Mouse (Mus musculus): ENCODE data around the gene Klf13. TPM values are rescaled to one million over a fixed set of nuclear protein-coding genes. Genes with fewer than 3 reads are reported as not detected.

Klf13 gene
- polyA plus RNA-seq, 1 experiment: 75.3 TPM

DNA sequence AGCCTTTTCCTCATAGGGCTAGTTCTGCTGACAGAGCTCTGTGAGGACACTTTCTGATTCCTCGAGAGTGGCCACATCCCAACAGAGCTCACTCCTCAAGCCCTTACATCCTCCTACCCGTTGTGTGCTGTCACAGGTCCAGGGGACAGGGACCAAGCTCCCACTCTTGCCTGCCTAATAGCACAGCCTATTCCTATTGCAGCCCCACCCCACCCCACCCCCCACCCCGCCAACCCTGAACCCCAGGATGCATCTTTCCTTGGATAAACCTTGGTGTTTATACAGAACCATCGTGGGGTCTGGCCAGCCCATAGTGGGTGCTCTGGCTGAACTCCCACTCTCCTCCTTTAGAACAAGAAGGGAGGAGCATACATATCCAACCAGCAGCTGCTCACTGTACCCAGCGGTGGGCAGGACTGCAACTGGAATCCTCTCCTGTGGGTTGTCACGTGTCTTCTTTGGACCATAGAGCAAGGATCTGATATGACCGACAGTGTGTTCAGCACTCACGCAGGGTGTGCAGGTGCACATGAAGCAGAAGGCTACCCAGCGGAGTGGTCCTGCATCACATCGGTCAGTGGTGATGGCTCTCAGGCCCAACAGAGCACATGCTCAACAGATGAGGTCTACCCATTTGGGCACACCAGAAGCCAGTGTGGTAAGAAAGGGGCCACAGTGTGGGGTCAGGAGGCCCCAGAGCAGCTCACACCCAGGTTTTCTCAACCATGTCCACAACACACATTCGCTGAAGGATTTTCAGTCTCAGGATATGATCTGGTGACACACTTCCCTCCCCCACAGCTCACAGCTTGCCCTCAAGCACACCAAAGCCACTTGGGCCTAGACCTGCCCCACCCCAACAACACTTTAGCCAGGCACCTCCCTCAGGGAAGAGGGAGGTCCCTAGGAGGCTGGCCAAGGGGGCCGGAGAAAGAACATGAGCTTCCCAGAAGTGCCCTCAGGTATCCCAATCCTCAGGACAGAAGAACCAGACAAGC, 19.6 kb downstream of the Klf13 start:
- TF ChIP-seq POLR2A (IDR thresholded peaks at IDR 0.05; ENCODE audit: borderline replicate concordance, low read depth, low read length) (no peak), CTCF (IDR thresholded peaks at IDR 0.05; ENCODE audit: low read depth, low read length) (no peak)
- peaks cover 66% of the 10 kb centered on the region for H3K4me1 ChIP-seq (ENCODE audit: control insufficient read depth, insufficient read depth, low read length)

DNA sequence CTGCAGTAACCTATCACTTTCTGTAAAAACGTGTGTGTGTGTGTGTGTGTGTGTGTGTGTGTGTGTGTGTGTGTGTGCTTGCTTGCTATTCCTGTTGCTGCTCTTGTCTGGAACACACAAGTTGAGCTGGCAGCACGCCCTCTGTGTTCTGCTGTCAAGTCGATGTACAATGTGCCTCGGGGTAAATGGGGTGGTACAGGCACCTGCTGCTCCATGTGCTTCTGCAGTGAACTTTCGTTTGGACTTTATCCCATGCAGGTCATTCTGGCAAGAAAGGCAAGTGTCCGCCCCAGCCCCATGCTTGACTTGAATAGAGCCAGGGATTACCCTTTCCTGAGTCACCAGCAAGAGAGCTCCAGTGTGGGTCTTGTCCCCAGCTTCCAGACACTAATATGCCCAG, 21.0 kb downstream of the Klf13 start:
- TF ChIP-seq CTCF (IDR thresholded peaks at IDR 0.05; ENCODE audit: low read depth, low read length) (no peak), POLR2A (IDR thresholded peaks at IDR 0.05; ENCODE audit: borderline replicate concordance, low read depth, low read length) (no peak)
- no peak overlapping the region for H3K4me3 ChIP-seq (ENCODE audit: insufficient read depth, low read length)
- no peak overlapping the region for H3K27ac ChIP-seq (ENCODE audit: insufficient read depth, low read depth, low read length)
- peaks cover 75% of the 10 kb centered on the region for H3K4me1 ChIP-seq (ENCODE audit: control insufficient read depth, insufficient read depth, low read length)

More for the DNA sequence above, 19.6 kb downstream of the Klf13 start:
- Histone ChIP-seq H3K27ac (ENCODE audit: insufficient read depth, low read depth, low read length) (no peak overlapping the region), H3K4me3 (ENCODE audit: insufficient read depth, low read length) (no peak overlapping the region)

DNA sequence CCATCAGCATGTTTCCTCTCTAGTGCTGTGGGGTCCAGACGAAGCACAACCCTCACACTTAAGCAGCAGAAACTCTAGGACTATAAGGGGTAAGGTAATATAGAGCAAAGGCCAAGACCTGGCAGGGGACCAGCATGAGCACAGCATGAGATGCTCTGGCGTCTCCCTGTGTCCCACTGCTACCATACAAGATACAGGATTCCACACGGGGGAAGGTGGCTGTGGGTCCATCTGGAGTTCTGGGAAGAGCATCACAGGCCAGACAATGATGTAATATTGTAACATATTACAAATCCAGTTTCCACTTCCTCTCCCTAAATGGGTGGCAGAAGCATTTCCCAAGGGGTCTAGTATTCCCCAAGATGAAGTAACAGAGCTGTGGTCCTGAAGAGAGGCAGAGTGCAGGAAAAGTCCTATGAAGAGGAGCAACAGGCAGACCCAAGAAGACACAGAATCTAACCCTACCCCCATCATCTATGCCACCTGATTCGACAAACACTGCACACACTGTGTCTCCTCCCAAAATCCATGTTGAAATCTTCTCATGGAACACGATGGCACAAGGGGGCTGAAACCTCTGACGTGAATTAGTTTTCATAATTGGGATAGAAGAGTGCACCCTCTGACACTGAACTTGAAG, 22.3 kb downstream of the Klf13 start, which contains the start of gene E030018B13Rik:
TSS of gene E030018B13Rik (plus strand) at position 590 of the 640 bp plus-strand sequence.
- no peak within 1 kb of the TSS for H3K4me3 ChIP-seq (ENCODE audit: insufficient read depth, low read length)
- no peak within 1 kb of the TSS for H3K27ac ChIP-seq (ENCODE audit: insufficient read depth, low read depth, low read length)
- TF ChIP-seq CTCF (IDR thresholded peaks at IDR 0.05; ENCODE audit: low read depth, low read length): no peak
- peaks cover 81% of the 10 kb centered on the region for H3K4me1 ChIP-seq (ENCODE audit: control insufficient read depth, insufficient read depth, low read length)

DNA sequence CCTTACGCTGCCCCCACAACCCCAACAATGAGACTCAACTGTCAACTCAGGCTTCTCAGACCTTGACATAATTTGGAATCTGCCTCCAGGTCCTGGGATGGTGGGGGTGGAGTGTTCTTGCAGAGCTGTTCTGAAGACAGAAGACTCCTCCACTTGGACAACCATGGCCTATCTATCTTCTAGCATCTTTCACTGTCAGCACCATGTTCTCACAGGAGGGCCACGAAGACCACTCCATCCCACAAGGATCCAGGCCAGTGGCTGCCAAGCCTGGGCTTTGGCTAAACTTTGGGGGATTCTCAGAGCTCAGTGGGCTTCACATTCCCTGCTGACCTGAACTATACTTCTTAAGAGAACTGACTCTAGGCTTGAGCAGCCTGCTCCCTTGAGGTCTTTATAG, 23.8 kb downstream of the Klf13 start:
- Histone ChIP-seq H3K4me3 (ENCODE audit: insufficient read depth, low read length) (no peak overlapping the region), H3K4me1 (ENCODE audit: control insufficient read depth, insufficient read depth, low read length) (peaks cover 85% of the 10 kb centered on the region), H3K27ac (ENCODE audit: insufficient read depth, low read depth, low read length) (peak overlapping the region; percentile 96)
- TF ChIP-seq CTCF (IDR thresholded peaks at IDR 0.05; ENCODE audit: low read depth, low read length): no peak
- no peak for TF ChIP-seq POLR2A (IDR thresholded peaks at IDR 0.05; ENCODE audit: borderline replicate concordance, low read depth, low read length)

DNA sequence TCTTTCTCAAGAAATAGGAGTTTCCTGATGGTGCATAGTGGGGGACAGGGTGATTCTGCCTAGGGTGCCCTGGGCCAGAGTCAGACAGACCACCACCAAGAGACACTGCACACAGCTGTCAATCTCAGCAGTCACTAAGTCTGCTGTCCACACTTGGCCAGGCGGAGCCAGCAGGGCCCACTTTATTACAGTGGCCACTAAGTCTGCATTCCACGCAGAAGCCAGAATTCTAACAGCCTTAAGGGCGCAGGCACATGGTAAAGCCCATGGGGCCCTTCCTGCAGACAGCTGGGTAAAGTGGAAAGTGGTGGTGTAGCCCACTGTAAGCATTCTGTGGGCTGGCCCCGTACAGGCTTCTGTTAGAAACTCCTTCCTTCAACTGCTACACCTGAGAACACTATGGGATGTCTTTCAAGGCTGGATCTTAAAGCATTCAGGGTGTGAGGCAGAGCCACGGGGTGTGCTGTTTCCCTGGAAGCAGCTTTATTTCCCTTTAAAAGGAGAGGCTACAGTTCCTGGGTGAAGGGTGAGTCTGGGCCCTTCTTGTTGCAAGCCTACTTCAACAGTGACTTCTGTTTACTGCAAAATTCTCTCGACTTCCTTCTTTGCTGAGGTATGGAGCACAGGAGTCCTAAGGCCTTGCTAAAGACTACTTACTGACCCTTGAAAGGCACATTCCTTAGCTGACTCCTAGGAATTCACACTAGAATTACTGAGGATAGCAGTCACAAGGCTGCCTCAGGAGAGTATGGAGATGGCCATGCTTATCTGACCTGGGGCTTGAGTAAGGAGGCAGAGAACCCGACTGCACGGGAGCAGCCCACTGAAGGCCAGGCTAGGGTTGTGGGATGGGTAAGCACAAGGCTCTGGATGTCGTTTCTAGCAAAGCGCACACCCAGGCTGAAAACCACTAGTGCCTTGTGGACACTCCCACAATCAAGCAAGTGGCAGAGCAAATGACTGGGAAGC, 24.7 kb downstream of the Klf13 start:
- Histone ChIP-seq H3K4me1 (ENCODE audit: control insufficient read depth, insufficient read depth, low read length) (peaks cover 84% of the 10 kb centered on the region), H3K4me3 (ENCODE audit: insufficient read depth, low read length) (no peak overlapping the region), H3K27ac (ENCODE audit: insufficient read depth, low read depth, low read length) (peak overlapping the region; percentile 96)
- no peak for TF ChIP-seq CTCF (IDR thresholded peaks at IDR 0.05; ENCODE audit: low read depth, low read length)
- TF ChIP-seq POLR2A (IDR thresholded peaks at IDR 0.05; ENCODE audit: borderline replicate concordance, low read depth, low read length): no peak

DNA sequence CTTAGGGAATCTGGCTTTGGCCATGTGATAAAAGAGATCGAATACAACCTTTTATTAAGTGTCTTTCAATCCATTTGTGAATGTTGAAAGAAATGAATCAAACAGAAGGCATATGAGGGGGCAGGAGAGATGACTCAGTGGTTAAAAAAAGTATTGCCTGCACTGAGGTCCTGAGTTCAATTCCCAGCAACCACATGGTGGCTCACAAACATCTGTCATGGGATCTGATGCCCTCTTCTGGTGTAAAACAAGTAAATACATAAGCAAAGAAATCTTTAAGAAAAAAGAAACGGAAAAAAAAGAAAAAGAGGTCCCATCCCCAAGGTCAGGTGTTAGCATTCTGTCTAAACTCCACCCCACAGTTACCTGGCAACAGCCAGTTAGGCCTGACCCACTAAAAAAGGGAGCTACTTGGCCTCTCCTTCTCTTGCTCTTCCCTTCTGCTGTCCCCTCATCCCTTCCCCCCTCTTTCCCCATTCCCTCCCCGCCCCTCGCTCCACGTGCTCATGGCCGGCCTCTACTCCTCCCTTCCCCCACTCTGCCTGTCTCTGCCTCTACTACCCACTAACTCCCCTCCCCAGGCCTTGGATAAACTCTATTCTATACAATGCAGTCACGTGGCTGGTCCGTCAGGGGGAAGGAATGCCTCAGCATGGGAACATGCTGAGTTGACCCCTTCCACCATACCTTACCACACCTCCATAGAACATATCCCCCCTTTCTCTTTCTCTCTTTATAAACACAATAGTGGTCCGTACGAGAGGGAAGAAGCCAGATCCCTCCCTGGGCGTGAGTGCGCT, 25.6 kb downstream of the Klf13 start:
- H3K4me3 ChIP-seq (ENCODE audit: insufficient read depth, low read length): no peak overlapping the region
- peaks cover 82% of the 10 kb centered on the region for H3K4me1 ChIP-seq (ENCODE audit: control insufficient read depth, insufficient read depth, low read length)
- no peak for TF ChIP-seq POLR2A (IDR thresholded peaks at IDR 0.05; ENCODE audit: borderline replicate concordance, low read depth, low read length)
- TF ChIP-seq CTCF (IDR thresholded peaks at IDR 0.05; ENCODE audit: low read depth, low read length): no peak
- peak overlapping the region; percentile 96 for H3K27ac ChIP-seq (ENCODE audit: insufficient read depth, low read depth, low read length)

DNA sequence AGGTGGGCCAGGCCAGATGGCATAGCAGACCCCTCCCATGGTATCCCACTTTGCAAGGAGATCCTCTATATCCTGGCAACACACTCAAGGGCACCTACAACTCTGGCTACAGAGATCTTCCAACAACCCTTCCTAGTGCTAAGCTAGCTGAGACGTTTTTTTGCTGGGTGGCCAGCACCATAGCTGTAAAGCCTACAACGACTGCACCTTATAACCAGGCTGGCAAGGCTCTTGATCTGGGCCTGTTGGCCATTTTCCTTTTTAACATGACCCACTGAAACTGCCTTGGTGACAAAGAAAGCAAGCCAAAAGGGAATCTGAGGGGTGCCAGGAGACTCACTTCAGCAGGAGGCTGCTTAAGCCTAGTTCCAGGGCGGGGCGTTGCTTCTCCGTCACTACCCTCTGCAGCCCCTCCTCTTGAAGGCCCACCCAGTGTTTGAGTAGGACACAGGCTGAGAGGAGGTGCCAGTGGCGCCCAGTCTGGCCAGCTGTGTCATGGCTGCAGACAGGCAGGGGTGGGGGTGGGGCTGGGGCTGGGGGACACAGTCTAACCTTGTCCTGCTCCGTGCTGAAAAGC, 26.4 kb downstream of the Klf13 start:
- H3K4me3 ChIP-seq (ENCODE audit: insufficient read depth, low read length): peak overlapping the region; percentile 41

DNA sequence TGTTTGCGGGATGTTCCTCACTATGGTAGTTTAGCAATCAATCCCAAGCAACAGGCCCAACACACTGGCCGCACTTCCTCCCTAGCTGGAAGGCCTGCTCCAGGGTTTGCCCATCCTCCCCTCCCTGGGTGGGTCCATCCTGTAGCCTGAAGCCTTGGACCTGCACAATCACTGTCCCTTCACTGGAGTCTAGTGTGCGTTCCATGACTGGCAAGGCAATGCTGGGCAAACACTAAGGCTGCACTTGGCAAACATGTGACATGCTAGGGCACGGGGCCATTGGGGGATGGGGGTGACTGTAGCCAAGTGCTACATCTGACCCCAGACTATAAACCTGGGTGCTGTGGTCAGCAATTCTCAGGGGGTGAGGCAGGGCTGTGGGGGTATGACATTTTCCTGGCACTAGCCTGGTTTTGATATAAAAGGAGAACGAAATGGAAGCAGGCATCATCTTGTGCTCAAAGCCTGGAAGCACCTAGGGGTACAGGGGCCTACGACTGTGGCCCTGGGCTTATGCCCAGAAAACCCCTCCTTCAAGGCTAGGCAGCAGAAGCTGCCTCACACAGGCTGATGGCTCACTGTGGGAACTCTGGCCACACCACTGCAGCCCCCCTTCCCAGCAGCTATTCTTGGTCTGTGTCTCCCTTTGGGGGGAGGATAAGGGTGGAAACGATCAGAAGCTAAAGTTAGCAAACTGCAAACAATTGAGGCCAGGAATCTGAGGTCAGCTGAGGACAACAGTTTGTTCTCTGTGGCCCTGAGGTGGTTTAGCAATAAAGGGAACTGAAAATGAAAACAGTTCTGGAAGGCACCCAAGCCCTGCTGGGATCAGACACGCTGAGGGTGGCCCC, 27.1 kb downstream of the Klf13 start:
- no peak for TF ChIP-seq POLR2A (IDR thresholded peaks at IDR 0.05; ENCODE audit: borderline replicate concordance, low read depth, low read length)
- TF ChIP-seq CTCF (IDR thresholded peaks at IDR 0.05; ENCODE audit: low read depth, low read length): no peak
- Histone ChIP-seq H3K4me3 (ENCODE audit: insufficient read depth, low read length) (peak overlapping the region; percentile 41), H3K27ac (ENCODE audit: insufficient read depth, low read depth, low read length) (peak overlapping the region; percentile 96), H3K4me1 (ENCODE audit: control insufficient read depth, insufficient read depth, low read length) (peaks cover 79% of the 10 kb centered on the region)

More for the DNA sequence above, 26.4 kb downstream of the Klf13 start:
- no peak for TF ChIP-seq POLR2A (IDR thresholded peaks at IDR 0.05; ENCODE audit: borderline replicate concordance, low read depth, low read length)
- TF ChIP-seq CTCF (IDR thresholded peaks at IDR 0.05; ENCODE audit: low read depth, low read length): no peak
- peak overlapping the region; percentile 96 for H3K27ac ChIP-seq (ENCODE audit: insufficient read depth, low read depth, low read length)
- H3K4me1 ChIP-seq (ENCODE audit: control insufficient read depth, insufficient read depth, low read length): peaks cover 82% of the 10 kb centered on the region
